Mouse (Mus musculus) urinary bladder, postnatal 14 days (tissue): Measurements from ENCODE around the gene Rasgef1c.
A peak's percentile ranks its signal among the peaks of the same experiment; 100 is the strongest.

ENCODE experiments used
- DNase-seq: peaks from one replicate; pipeline ENCODE4 v3.0.0; 2021; ENCODE audit warnings: low spot score

Rasgef1c gene

GRCm38 (mm10) chr11:49901659-49902458, at the start of gene Rasgef1c:
TSS of gene Rasgef1c (plus strand) at chr11:49901835.
- peak; percentile 62 for DNase-seq

GRCm38 (mm10) chr11:49855144-49855543, 46.5 kb upstream of the Rasgef1c start:
- no peak for DNase-seq

- no peak for DNase-seq
These were observed 40.5 kb upstream of the Rasgef1c start for GRCm38 (mm10) chr11:49861139-49861538.

- DNase-seq: no peak
These were observed 37.7 kb upstream of the Rasgef1c start for GRCm38 (mm10) chr11:49863926-49864325.

GRCm38 (mm10) chr11:49867320-49867719, 34.3 kb upstream of the Rasgef1c start:
- DNase-seq: no peak

GRCm38 (mm10) chr11:49869762-49870161, 31.9 kb upstream of the Rasgef1c start:
- peak; percentile 43 for DNase-seq

- no peak for DNase-seq
These were observed 29.7 kb upstream of the Rasgef1c start for GRCm38 (mm10) chr11:49871914-49872313.

- DNase-seq: no peak
These were observed 28.9 kb upstream of the Rasgef1c start for GRCm38 (mm10) chr11:49872779-49873178.

GRCm38 (mm10) chr11:49876948-49877817, 24.5 kb upstream of the Rasgef1c start:
- DNase-seq: peak; percentile 18

GRCm38 (mm10) chr11:49879950-49880642, 21.5 kb upstream of the Rasgef1c start:
- no peak for DNase-seq

GRCm38 (mm10) chr11:49883394-49883793, 18.2 kb upstream of the Rasgef1c start:
- no peak for DNase-seq

GRCm38 (mm10) chr11:49888469-49888868, 13.2 kb upstream of the Rasgef1c start:
- no peak for DNase-seq

- DNase-seq: no peak
These were observed 9.6 kb upstream of the Rasgef1c start for GRCm38 (mm10) chr11:49891993-49892392.

GRCm38 (mm10) chr11:49893806-49894205, 7.8 kb upstream of the Rasgef1c start:
- no peak for DNase-seq

- DNase-seq: no peak
These were observed 5.6 kb upstream of the Rasgef1c start for GRCm38 (mm10) chr11:49895966-49896590.

- DNase-seq: peak; percentile 33
These were observed 1.6 kb upstream of the Rasgef1c start for GRCm38 (mm10) chr11:49900043-49900442.

GRCm38 (mm10) chr11:49900962-49901658, 525 bp upstream of the Rasgef1c start:
- DNase-seq: no peak

GRCm38 (mm10) chr11:49903333-49903732, 1.7 kb downstream of the Rasgef1c start:
- DNase-seq: peak; percentile 69

- DNase-seq: no peak
These were observed 17.0 kb downstream of the Rasgef1c start for GRCm38 (mm10) chr11:49918521-49919180.

- DNase-seq: no peak
These were observed 17.7 kb downstream of the Rasgef1c start for GRCm38 (mm10) chr11:49919304-49919703.

GRCm38 (mm10) chr11:49923539-49923938, 21.9 kb downstream of the Rasgef1c start:
- no peak for DNase-seq
